Mouse (Mus musculus) gastrocnemius, adult 8-10 months (tissue): ENCODE results near the gene Iba57. TPM values are rescaled to one million over a fixed set of nuclear protein-coding genes. Genes with fewer than 3 reads are reported as not detected.

ENCODE experiments used
- DNase-seq, 2 experiments: peaks; one replicate each; pipeline ENCODE4 v3.0.0; 2022; ENCODE audit warnings: low spot score in 2 of 2
- total RNA-seq, 4 experiments: library from RNA; stranded (reverse); gene quantifications; 2 replicates each; pipeline ENCODE4 v1.2.4; 2022

Iba57 gene
- total RNA-seq, 4 experiments from 2014 or later, result 6.1 to 7.4 (median 7.0) TPM

DNA sequence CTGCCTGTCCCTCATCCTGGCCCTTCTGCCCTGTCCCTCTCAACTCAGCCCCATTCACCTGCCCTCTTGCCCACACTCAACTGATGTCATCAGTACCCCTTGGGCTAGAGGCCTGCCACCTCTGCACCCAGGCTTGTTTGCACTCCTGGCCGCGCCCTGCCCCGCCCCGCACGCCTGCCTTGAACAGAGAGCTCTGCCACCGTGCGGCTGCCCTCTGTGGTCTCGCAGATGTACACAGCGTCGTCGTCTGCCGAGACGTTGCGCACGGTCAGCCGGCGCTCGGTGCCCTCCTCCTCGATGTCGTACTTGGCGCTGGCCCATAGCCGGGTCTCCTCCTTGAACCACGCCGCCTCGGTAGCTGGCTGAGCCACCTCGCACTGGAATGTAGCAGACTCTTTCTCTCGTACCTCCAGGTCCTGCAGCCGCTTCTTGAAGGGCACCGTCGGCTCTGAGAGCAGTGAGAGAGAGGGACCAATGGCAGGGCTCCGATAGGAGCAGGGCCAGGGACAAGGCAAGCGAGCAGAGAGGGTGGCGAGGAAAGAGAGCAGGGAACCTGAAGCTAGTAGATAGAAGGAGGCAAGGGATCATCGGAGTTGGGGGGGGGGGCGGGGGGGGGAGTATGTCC is 29.1 kb downstream of the Iba57 start:
- no peak for DNase-seq

- DNase-seq, result no peak
Observed at GRCm38 (mm10) chr11:59132065-59132464, 31.5 kb downstream of the Iba57 start.

DNA sequence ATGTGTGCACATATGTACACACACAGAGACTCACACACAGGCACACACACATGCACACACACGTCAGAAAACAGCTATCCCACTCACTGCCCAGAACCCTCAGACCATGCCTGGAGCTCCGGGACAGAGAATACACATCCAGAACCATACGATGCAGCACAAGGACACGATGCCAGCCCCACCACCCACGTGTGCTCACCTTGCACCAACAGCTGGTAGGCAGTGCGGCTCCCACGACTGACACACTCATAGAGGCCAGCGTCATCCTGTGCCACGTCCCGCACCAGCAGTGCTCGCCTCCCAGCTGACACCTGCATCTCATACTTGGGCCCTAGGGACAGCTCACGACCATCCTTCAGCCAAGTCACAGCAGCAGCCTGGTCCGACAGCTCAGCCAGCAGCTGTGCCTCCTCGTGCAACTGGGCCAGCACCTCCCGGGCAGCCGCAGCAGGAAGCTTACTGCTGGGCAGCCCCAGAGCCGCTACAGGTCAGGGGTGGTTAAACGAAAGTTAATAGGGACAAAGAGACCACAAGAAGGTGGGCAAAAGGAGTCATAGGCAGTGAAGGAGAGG is 32.1 kb downstream of the Iba57 start:
- DNase-seq, result no peak

DNA sequence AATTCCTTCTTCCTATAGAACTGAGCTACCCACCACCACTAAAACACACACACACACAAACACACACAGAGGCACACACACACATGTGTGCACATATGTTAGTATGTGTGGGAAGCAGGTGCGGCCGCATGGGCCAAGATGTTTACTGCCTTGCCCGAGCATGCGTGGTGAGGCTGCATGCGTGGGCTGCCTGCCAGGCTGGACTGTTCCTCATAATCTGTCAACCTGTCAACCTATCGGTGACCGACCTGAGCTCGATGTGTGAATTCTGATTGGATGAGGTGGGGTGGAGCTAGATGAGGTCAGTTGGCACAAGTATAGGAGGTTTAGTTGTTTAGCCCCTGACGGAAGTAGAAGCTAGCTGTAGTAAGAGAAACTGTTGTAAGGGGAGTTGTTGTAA is 32.8 kb downstream of the Iba57 start:
- peak in 1 of 2 experiments; percentile 42 for DNase-seq

- DNase-seq, result no peak
Observed at GRCm38 (mm10) chr11:59105945-59106344, 57.6 kb downstream of the Iba57 start.

Other genes starting within 250 kb of the Iba57 start
- gene Btnl10, start 245.8 kb downstream of the Iba57 start, total RNA-seq, result not detected
- gene Rnf187, start 224.8 kb downstream of the Iba57 start, total RNA-seq, result 100 to 1,000 TPM in 2 of 4 experiments, 10 to 100 TPM in 2; 97.5 to 116 (median 100) TPM
- 1 to 10 TPM in 1 of 4 experiments, under 1 TPM in 1, not detected in 2; 0.52 to 1.2 TPM for gene Hist3h2ba, start 214.8 kb downstream of the Iba57 start, total RNA-seq
- 10 to 100 TPM in 3 of 4 experiments, 1 to 10 TPM in 1; 8.9 to 14.8 (median 11.5) TPM for gene Hist3h2a, start 209.1 kb downstream of the Iba57 start, total RNA-seq
- gene Trim17, start 209.1 kb downstream of the Iba57 start, total RNA-seq, result under 1 TPM; 0.08 to 0.31 (median 0.20) TPM
- gene Trim11, start 185.6 kb downstream of the Iba57 start, total RNA-seq, result 1 to 10 TPM; 4.8 to 8.5 (median 7.4) TPM
- gene Obscn, start 27.3 kb downstream of the Iba57 start, total RNA-seq, result 1,000 to 10,000 TPM; 2,003 to 2,639 (median 2,223) TPM
- under 1 TPM in 1 of 4 experiments, not detected in 3; 0.16 TPM for gene Gjc2, start 19.5 kb upstream of the Iba57 start, total RNA-seq
- 10 to 100 TPM; 36.2 to 43.1 (median 36.8) TPM for gene Guk1, start 28.5 kb upstream of the Iba57 start, total RNA-seq
- gene Mrpl55, start 38.7 kb upstream of the Iba57 start, total RNA-seq, result 10 to 100 TPM; 51.9 to 58.6 (median 56.0) TPM
- gene 2310033P09Rik, start 44.6 kb upstream of the Iba57 start, total RNA-seq, result 1 to 10 TPM; 1.9 to 3.1 (median 2.5) TPM
- gene Arf1, start 64.5 kb upstream of the Iba57 start, total RNA-seq, result 100 to 1,000 TPM; 244 to 252 (median 245) TPM
- gene Wnt3a, start 127.0 kb upstream of the Iba57 start, total RNA-seq, result not detected
- 10 to 100 TPM in 1 of 4 experiments, 1 to 10 TPM in 3; 8.9 to 13.2 (median 9.5) TPM for gene Wnt9a, start 143.2 kb upstream of the Iba57 start, total RNA-seq
- not detected for gene Prss38, start 211.9 kb upstream of the Iba57 start, total RNA-seq